Mouse (Mus musculus) induced T-regulatory cell, adult 2 months (primary cell): ENCODE data around the gene Vmn1r208.
"Not testable (repeated sequence)": the region's sequence is repeated elsewhere in the genome, so short reads cannot be mapped to it uniquely, and the experiment has no call there.

ENCODE experiments used
- DNase-seq: peaks from one replicate; pipeline ENCODE4 v3.0.0-alpha.2; 2012; ENCODE audit warnings: low read depth

Vmn1r208 gene

GRCm38 (mm10) chr13:22777300-22777699, at the start of gene Vmn1r208:
Gene Vmn1r208, minus strand, starts transcription at chr13:22777400.
- DNase-seq = not testable (repeated sequence)

DNA sequence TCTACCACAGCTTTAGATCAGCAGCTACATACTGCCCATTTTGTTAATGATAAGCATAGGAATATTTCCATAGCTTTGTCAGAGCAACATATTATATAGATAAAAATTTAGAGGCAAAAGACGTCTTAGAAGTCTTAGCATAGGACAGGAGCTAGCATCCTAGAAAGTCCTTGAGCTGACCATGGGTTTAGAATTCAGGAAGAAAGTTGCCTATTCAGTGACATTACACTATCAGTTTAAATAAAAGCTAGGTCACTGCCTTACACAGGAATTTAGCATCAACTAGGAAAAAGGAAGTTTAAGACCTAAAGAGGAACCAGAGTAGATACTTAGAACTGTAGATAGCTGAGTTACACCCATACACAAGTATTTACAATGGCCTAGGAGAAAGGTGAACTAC, 44.4 kb upstream of the Vmn1r208 start:
- DNase-seq = not testable (repeated sequence)

GRCm38 (mm10) chr13:22809582-22809981, 32.4 kb upstream of the Vmn1r208 start, which contains the start of gene Vmn1r209:
Gene Vmn1r209, minus strand, starts transcription at chr13:22809682.
- not testable (repeated sequence) for DNase-seq

DNA sequence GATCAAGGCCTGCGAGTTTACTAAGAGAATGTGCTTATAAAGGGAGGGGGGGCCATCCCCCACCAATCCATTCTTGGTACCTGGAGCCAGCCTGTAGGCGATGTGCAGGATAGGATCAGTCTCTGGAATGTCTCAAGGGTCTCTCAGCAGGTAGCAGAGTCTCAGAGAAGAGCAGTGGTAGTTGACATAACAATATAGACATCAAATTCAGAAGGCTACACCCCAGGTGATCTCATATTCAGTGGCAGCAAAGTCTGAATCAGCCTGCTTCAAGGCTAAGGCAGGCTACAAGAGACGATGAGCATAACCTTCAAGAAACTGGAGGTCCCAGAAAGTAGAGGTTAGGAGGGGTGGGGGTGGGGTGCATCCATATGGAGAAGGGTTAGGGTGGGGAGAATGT, 10.9 kb upstream of the Vmn1r208 start:
- not testable (repeated sequence) for DNase-seq

DNA sequence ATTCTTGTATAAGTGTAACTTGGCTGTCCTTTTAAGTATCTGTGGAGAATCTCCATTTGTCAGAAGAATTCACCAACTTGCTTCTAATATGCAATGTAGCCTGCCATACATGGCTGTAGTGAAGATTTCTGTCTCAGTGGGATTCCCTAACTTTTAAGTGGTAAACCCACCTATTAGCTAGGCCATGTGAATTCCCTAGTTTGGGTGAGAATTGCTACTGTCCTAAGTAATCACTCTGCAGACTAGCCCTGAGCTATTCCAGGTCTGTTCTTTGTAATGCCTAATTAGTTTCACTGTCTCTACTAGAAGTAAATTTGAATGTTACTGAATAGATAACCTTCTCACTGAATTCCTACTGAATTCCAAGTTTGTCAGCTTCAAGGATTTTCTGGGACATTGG, 7.0 kb upstream of the Vmn1r208 start:
- not testable (repeated sequence) for DNase-seq

- not testable (repeated sequence) for DNase-seq
Observed at GRCm38 (mm10) chr13:22771592-22771991, 5.6 kb downstream of the Vmn1r208 start.

GRCm38 (mm10) chr13:22747524-22747923, 29.7 kb downstream of the Vmn1r208 start:
- DNase-seq = no peak

DNA sequence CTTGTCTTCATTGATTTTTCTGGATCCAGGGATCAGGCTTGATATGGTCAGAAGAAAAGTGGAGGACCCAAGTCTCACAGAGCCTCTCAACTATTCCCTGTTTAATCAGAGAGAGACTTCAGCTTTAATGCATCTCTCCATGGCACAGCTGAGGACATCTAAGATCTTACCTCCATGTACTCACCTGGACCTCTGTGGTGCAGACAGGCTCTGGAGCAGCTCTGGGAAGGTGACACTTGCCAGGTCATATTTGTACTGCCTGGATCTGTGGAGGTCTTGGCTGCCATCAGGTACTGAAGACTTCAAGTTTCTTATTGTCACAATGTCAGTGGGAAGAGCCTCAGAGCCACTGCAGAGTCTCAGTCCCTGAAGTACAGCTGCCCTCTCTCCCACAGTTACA, 47.7 kb downstream of the Vmn1r208 start, which contains the start of gene Vmn1r207-ps:
TSS of gene Vmn1r207-ps (minus strand) at position 101 of the 400 bp plus-strand sequence.
- DNase-seq = not testable (repeated sequence)
